Mouse (Mus musculus) MEL (cell line): Measurements from ENCODE around the gene Spns2.

ENCODE experiments used
- CTCF ChIP-seq, 3 experiments: IDR thresholded peaks in 2 of 3; conservative IDR thresholded peaks in 1 of 3; 2 replicates each; pipeline ENCODE4 v1.5.1; 2011 to 2012; ENCODE audit warnings: low read length in 3 of 3, low read depth in 2 of 3, mild to moderate bottlenecking in 2 of 3, improper control_type of control experiment in 1 of 3, inconsistent platforms in 1 of 3, mixed read lengths in 1 of 3, moderate library complexity in 1 of 3; ENCODE audit not compliant: control insufficient read depth in 1 of 3, insufficient read depth in 1 of 3, poor library complexity in 1 of 3, severe bottlenecking in 1 of 3
- EP300 ChIP-seq, 2 experiments: IDR thresholded peaks; 2 replicates each; pipeline ENCODE4 v1.6.1; 2011; ENCODE audit warnings: improper control_type of control experiment in 2 of 2, low read length in 2 of 2, low read depth in 1 of 2, mild to moderate bottlenecking in 1 of 2
- GABPA ChIP-seq: IDR thresholded peaks from 2 replicates; pipeline ENCODE4 v1.6.1; 2012; ENCODE audit warnings: low read depth, mild to moderate bottlenecking, inconsistent platforms, low read length, improper control_type of control experiment, moderate library complexity
- GATA1 ChIP-seq: IDR thresholded peaks from 2 replicates; pipeline ENCODE4 v1.6.1; 2011; ENCODE audit warnings: low read depth, low read length, improper control_type of control experiment
- MAX ChIP-seq: IDR thresholded peaks from 2 replicates; pipeline ENCODE4 v1.6.1; 2011; ENCODE audit warnings: low read length, improper control_type of control experiment
- NELFE ChIP-seq: IDR thresholded peaks from 2 replicates; pipeline ENCODE4 v1.6.1; 2011; ENCODE audit warnings: low read depth, low read length, improper control_type of control experiment
- POLR2AphosphoS5 ChIP-seq: IDR thresholded peaks from 2 replicates; pipeline ENCODE4 v1.6.1; 2012; ENCODE audit warnings: low read depth, borderline replicate concordance, mild to moderate bottlenecking, inconsistent platforms, low read length, moderate library complexity, mixed read lengths
- SIN3A ChIP-seq: IDR thresholded peaks from 2 replicates; pipeline ENCODE4 v1.6.1; 2012; ENCODE audit warnings: low read length, improper control_type of control experiment, inconsistent platforms
- SMC3 ChIP-seq: IDR thresholded peaks from 2 replicates; pipeline ENCODE4 v1.6.1; 2011; ENCODE audit warnings: low read depth, low read length, improper control_type of control experiment
- TAL1 ChIP-seq: IDR thresholded peaks from 2 replicates; pipeline ENCODE4 v1.6.1; 2012; ENCODE audit warnings: mild to moderate bottlenecking, inconsistent platforms, low read length, moderate library complexity, mixed read lengths
- USF2 ChIP-seq, 2 experiments: IDR thresholded peaks; 2 replicates each; pipeline ENCODE4 v1.6.1; 2011 to 2012; ENCODE audit warnings: improper control_type of control experiment in 2 of 2, low read length in 2 of 2, borderline replicate concordance in 1 of 2, inconsistent platforms in 1 of 2, low read depth in 1 of 2, mild to moderate bottlenecking in 1 of 2; ENCODE audit not compliant: insufficient read depth in 1 of 2

- no peak for TF ChIP-seq CTCF (IDR thresholded peaks at IDR 0.05 in 2 of 3, conservative IDR thresholded peaks at IDR 0.05 in 1 of 3; ENCODE audit: control insufficient read depth in 1 of 3, insufficient read depth in 1 of 3, low read depth in 2 of 3, low read length in 3 of 3, poor library complexity in 1 of 3, severe bottlenecking in 1 of 3)
- TF ChIP-seq EP300 (IDR thresholded peaks at IDR 0.05; ENCODE audit: low read depth in 1 of 2, low read length in 2 of 2), result no peak
- TF ChIP-seq GABPA, result no peak
- no peak for TF ChIP-seq USF2 (IDR thresholded peaks at IDR 0.05; ENCODE audit: borderline replicate concordance in 1 of 2, insufficient read depth in 1 of 2, low read depth in 1 of 2, low read length in 2 of 2)
- TF ChIP-seq SMC3, result no peak
- no peak for TF ChIP-seq GATA1
- TF ChIP-seq POLR2AphosphoS5, result no peak
- TF ChIP-seq TAL1, result no peak
- no peak for TF ChIP-seq NELFE
- TF ChIP-seq MAX, result no peak
- no peak for TF ChIP-seq SIN3A
Observed at GRCm38 (mm10) chr11:72413016-72413415, 76.7 kb downstream of the Spns2 start.
